Mouse (Mus musculus): Measurements from ENCODE around the gene Epha3.

Epha3 gene

DNA sequence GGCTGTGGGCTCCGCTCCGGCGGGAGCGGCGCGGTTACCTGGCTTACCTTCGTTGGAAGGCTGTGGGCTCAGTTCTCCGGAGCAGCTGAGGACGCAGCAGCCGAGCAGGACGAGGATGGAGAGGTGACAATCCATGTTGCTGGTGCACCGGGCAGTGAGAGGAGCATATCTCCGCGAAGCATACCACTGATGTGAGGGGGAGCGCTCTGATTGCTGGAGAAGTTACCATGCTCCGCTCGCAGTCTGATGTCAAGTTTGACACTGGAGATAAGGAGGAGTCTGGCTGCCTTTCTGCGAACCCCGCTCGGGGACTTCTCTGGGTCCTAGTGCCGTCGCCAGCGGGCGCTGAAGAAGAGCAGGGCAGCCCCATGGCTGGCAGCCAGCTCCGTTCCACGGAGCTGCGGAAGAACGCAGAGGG, at the start of gene Epha3:
Epha3 (minus strand) TSS at position 263 of the 418 bp plus-strand sequence.
- peak; percentile 86 for DNase-seq (ENCODE audit: extremely low spot score)

DNA sequence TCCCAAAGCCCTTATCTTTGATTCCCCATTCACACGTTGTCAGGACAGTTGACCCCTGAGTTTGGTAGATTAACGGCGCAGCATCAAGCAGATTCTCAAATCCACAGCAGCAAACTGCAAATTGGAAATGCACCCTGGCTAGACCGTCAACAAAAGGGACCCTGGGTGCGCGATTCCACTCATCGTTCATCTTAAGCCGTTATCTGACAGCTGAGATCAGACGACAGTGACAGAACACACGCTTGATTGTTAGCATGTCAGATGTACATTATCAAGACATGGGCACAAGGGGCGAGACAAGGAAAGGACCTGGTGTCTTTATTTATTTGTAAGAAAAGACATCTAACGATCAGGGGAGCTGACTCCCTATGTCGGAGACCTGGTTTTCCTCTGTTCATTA, 39.5 kb upstream of the Epha3 start:
- no peak for DNase-seq (ENCODE audit: extremely low spot score)

DNA sequence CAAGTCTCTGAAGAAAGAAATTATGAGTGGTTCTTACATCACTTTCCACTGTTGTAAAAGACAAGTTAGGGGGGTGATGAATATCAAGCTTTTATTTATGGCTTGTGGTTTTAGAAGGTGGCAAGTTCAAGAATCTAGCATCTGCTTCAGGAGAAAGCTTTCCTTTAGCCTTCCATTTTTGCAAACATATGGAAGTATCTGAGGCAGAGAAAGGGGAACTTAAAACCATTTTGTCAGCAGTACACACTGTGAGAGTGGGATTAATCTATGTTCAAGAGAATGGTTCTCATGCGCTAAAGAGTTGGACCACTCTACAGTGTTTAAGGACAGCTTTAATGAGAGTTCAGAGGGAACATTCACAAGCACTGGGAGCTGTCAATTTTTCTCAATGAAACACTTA, 17.2 kb upstream of the Epha3 start:
- DNase-seq (ENCODE audit: extremely low spot score): no peak

DNA sequence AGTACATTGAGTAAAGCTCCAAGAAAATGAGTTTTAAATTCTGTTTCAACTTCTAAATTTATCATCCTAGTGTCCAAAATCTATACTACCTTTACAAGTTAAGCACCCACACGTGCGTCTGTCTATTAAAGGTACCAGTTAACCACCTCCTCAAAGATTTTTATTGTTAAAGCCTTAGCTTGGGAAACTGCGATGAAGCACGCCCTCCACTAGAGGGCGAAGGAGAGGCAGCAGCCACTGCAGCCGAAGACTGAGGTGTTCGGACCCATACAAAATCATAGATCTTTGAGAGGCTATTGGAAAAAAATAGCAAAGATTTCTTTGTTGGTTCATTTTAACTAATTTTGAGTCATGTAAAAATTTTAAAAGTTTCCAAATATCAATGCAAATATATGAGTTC, 8.3 kb upstream of the Epha3 start:
- peak; percentile 39 for DNase-seq (ENCODE audit: extremely low spot score)

DNA sequence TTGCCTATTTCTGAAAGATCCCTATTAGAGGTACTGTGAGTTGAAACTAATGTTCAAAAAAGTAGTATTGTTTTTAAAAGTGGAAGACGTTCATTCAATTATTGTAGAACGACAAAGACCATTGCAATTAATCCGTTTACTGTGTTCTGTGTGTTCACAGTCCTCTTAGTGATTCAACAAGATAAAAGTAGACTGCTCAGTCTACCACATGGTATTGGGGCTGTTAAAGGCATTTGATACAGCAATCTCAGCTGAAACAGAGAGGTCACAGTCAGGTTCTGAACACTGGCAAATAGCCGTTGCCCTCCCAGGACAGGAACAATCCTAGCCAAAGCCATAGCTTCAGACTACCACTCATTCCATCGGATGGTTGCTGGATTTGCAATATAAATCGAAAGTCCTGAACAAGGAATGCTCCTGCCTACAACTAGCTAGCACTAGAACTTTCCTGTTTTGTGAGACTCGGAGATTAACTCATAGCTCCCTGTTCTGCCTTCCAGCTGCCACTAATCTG, 545 bp upstream of the Epha3 start:
- DNase-seq (ENCODE audit: extremely low spot score): no peak

DNA sequence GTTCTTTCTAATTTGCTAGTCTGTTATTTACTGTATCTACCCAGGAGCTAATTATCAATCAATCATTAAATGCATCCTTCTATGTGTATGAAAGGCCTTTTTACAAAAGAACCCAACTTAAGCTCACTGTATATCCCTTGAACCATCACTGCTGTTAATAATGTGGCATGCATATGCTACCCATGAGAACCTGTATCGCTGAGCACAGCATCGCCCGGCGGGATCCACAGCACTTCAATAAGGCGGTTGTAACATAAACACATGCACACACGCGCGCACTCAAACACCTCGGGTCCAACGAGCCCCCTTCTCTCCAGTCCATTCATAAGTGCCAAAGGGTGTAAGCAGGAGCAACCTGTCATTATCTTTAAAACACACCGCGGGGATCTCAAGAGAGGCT, 794 bp downstream of the Epha3 start:
- DNase-seq (ENCODE audit: extremely low spot score): no peak

DNA sequence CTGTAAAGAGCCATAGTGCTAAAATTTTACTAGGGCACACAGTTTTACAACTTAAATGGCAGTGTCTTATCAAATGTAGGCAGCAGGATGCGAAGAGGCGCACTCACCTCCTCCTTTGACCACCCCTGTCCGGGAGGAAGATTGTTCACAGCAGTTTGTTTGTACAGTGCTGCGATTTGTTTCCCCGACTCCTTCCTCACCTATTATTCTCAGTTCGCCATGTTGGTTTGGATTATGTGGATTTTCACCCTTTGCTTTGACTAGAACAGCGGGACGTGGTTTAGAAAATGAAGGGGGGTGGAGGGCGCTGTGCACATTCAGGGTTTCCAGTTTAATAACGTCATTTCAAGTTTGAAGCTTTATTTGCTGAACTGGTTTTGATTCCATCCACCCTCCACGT, 6.4 kb downstream of the Epha3 start:
- peak; percentile 63 for DNase-seq (ENCODE audit: extremely low spot score)

DNA sequence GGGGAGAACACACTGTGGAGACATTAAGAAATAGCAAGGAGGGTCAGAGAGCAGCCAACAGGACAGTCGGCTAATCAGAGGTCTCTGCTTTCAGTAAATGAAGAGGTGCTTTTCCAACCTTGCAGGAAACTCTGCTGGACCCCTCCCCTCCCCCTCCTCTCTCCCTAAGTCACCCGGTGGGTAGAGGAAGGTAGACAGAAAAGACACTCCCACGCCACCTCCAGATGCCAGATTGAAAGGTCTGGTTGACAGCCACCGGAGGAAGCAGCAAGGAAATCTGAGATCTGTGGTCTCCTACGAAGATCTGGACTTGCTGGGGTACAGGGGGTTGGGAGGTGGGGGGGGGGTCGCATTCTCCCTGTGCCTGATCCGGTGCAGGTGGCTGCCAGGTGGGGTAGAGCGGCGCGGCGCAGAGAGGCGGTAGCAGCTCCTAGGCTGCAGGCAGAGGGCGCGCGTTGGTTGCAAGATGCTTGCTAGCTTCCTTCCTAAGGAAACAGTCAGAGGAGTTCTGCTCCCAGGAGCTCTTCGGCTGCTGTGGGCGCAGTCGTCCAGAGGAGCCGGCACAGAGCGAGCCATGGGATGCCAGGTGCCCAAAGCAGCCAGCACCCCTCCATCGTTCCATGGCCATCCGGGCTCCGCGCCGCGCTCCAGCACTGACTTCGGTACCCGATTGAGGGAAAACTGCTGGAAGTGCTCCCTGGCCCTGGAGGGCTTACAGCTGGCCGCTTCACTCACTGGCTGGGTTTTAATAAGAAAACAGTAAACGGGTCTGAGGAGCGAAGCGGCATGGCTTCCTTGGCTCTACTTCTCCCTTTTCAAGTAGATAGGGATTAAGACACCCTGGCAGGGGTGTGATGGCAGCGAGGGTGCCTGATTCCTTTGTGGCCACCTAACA, 7.1 kb downstream of the Epha3 start:
- DNase-seq (ENCODE audit: extremely low spot score): peak; percentile 82

DNA sequence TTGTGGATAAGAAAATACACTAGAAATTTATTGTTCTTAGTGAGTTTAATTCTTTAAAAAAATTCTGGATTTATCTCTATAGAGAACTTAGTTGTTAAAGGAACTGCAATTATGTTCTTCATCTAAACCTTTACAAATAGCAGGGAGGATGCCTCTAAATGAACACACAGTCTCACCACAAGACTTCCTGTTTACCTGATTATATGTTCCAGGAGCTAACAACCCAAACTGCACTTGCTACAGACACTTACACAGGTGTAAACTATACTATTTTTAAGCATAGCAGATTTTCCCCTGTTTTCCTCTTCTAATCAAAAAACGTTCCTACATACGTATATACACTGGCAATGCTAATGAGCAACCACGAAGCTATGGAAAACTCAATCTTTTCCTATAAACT, 13.7 kb downstream of the Epha3 start:
- DNase-seq (ENCODE audit: extremely low spot score): no peak

DNA sequence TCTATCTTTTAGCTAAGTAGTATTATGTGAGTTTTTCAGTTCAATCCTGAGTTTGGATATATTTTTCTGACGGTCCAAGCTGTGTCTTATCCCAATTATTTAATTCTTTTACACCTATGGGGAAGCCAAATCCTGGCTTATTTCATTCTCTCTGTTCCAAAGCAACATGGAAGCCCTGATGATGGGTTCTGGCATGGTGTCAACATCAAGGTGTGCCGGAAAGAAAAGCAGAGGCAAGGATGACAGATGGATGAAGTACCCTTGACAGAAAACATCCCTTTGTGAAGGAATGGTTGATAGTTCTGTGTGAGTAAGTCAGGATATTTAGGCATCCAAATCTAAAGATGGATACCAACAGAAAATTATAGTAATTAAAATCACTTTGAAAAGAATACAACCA, 21.1 kb downstream of the Epha3 start:
- DNase-seq (ENCODE audit: extremely low spot score): no peak

DNA sequence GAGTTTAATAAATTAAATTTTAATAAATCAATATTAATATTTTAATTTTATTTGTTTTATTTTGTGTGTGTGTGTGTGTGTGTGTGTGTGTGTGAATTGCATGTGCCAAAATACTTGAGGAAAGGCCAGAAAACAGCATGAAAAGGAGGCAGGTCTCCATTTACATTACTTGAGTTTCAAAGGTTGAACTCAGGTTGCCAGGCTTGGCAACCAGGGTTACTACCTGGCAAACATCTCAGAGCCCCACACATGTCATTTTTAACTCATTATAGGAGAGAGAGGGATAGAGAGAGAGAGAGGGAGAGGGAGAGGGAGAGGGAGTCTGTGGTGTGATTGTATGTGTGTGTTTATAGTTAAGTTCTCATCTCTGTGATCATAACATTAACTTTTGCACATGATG, 26.5 kb downstream of the Epha3 start:
- DNase-seq (ENCODE audit: extremely low spot score): no peak

DNA sequence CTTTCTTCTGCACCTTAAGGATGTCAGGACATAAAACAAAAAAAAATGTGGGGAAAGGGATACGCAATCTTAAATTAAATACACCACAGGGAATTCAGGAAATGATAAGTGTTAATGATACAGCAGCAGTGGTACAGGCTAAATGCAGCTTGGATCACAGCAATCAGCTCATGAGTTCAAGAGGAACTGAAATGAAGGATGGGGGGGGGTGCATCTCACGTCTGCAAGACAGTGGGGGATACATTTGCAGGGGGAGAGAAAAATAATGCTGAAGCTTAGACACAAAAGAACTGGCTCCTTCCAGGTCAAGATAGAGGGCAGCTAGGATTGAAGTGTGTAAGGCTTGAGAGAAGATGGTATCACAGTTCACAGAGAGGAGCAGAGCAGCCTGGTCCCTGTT, 42.8 kb downstream of the Epha3 start:
- no peak for DNase-seq (ENCODE audit: extremely low spot score)

DNA sequence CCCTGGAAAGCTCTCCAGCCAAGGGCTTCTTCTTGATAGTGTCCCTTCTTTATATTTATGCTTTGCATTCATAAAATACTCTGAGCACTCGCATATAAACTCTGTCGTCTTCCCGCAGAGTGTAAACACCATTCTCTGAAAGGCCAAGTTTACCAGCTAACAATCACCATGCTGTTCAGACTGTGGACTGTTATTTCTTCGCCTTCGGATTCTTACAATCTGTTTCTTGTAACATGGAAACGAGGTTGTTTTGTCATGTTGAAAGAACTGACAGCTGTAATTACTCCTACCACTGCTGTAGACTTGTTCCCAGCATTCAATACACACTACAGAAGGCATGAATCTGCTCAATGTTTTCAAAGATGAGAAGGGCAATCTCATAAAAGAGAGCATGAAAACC, 46.4 kb downstream of the Epha3 start:
- no peak for DNase-seq (ENCODE audit: extremely low spot score)

DNA sequence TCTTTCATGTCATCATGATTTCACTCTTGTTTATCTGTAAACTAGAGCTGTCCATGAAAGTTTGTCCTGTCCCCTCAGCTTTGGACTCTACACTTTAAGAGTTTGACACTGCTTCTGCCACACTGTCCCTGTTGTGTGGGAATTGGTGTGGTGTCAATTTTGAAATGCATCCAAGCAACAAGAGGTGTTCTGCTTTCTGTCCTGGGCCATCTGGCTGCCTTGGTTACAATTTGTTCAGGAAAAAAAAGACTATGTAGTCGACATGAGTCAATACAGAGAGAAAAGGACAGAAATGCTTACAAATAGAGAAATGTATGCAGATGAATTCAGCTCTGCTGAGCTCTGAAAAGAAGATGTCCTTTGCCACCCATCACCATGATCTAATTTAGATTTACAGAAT, 47.3 kb downstream of the Epha3 start:
- no peak for DNase-seq (ENCODE audit: extremely low spot score)

DNA sequence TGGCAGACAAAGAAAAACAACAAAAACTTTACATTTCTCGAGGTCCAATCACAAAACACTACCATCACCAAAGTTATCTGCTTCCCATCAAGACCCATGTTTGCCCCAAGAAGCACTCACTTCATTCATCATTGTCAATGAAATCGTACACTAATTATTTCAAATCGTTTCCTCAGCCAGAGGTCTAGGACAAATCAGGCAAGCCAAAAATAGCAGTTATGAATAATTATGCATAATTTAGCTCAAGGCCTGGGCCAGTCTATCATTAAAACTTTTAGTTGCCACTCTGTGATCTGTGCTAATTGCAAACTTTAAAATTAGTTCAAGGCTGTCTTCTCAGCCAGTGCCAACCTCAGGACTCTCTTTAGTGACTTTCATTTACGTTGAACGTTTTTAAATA, 54.1 kb downstream of the Epha3 start:
- DNase-seq (ENCODE audit: extremely low spot score): no peak

DNA sequence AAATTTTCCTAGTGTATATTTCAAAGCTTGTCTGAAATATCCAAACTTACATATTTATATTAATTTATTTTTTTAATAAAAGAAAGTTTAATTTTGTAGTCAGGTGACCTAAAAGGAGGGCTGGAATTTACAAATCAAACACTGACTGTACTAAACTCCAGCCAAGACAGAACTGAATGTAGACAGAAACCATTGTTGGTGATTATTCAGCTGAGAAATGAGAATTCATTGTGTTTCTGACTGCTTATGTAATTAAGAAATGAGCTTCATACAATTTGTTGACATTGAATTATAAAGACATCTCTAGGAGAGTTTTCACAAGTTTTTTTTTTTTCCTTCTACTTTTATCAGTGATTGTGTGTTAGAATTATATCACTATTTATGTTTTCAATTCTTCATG, 55.0 kb downstream of the Epha3 start:
- no peak for DNase-seq (ENCODE audit: extremely low spot score)

DNA sequence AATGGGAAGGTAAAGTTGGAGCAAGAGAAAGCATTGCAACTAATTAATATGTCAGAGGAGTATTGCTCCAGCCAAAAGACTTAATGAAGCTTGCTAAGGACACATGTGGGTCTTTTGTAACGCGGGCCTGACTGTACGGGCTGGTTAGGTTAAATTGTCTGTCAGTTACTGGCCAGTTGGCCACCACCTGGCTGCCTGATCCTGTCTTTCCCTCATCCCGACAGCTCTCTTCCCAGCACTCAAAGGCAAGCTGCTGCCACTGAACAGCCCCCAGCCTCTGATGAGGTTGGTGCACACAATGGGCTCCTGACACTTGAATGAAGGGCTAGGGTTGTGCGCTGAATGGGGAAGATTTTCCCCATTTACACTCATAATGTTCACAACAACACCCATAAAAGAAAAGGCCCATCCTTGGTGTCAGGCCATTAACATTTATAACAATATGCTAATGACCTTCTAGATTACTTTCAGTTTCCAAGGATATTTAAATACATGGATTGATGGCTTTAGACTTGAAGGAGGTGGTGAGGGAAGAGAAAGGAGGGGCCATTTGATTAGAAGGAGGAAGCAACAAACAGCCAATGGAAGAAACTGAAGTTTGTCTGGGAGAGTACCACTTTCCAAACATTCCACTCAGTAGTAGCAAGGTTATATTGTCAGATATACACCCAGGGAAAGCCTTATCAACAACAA, 57.4 kb downstream of the Epha3 start:
- DNase-seq (ENCODE audit: extremely low spot score): peak; percentile 48

DNA sequence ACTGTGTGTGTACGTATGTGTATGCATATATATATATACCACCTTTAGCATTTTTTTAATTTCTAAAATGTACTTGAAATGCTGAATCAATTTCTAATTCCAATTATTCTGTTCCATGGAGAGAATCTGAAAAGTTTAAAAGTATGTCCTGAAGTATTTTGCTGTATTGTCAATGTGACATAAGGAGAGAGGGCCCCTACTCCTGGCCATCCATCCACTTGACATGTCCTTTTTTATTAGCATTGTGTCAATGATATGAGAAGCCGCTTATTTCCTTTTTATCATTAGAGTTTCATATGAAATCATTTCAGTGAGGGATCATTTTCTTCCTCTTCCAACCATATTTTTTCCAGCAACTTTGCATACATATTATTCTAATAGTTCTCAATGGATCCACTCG, 58.0 kb downstream of the Epha3 start:
- no peak for DNase-seq (ENCODE audit: extremely low spot score)

DNA sequence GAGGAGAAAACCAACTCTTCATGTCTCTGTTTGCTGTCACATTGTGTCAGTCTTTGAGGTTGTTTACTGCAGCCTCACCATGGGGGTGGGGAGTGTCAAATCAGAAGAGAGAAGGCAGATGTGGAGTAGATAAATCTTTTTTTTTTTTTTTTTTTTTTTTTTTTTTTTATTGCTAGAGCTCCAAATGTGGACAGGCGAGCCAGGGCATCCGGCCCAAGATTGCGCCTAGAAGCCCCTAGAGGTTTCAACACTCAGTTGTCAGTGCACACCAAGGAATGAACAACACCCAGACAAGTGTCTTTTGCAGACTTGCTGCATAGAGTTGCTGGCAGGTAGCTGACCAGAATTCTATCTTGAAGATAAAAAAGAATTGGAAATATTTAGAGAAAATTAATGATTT, 62.5 kb downstream of the Epha3 start:
- DNase-seq (ENCODE audit: extremely low spot score): no peak

DNA sequence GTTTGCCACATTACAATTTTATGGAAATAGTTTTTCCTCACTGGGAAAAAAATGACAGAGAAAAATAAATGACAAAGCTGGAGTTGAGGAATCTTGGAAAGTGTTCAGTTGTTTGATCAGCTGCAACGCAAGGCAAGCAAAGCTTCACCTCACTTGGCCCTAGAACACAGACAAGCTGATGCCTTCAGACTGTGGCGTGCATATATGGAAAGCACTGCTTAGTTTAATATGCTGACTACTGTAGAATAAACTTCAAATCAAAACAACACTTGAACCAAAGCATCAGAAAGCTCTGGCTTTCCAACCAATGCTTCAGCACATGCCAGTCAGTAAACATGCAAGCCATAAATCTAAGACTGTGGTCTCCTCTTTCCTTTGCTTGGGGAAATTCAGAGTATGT, 65.6 kb downstream of the Epha3 start:
- DNase-seq (ENCODE audit: extremely low spot score): no peak

DNA sequence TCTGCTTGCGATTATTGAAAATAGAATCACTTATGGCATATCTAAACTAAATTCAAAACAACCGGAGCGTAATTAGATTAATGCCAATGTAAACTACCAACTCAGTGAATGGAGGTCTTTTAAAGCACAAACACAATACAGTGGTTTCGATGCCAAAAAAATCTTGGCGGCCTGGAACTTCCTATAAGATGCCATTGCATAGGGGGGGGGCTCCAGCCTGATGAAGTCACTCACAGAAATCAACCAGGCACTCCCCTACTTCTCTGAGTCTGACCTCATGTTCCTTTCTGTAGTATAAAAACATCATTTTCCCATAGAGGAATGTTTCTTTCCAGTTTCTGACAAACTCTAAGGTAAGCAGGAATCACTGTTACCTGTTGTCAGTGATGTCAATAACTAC, 69.7 kb downstream of the Epha3 start:
- no peak for DNase-seq (ENCODE audit: extremely low spot score)

DNA sequence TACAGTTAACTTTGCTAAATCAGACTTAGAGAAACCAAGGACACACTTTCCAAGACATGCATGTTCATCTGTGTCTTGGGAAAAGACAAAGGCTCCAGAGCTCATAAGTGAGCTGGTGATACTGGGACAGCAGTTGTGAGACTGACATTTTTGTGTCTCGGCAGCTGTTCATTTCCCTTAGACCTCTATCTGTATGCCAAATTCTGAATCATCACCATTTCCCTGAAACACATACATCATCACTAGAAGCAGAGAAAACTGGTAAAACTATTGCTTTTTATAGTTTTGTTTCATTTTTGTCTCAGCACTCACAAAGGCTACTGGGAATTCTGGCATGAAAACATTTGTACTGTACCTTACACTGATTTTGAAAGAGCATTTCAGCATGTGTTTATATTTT, 70.2 kb downstream of the Epha3 start:
- no peak for DNase-seq (ENCODE audit: extremely low spot score)

DNA sequence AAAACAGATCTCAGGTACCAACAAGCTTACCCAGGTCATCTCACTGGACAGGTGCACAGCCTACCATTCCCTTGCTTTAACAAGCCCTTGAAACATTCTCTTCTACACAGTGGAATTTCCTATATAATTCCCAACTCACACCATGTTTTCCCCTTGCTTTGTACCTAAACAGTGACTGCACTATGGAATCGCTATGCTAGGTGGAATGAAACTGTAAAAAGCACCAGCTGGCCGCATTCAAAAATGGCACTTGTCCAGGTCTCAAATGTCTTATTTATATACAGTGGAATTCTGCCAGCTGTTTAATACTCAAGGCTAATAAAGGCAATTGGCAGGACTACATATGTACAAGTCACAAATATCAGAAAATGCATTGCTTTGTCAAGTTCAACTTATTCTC, 71.9 kb downstream of the Epha3 start:
- DNase-seq (ENCODE audit: extremely low spot score): no peak
